Mouse (Mus musculus): ENCODE results near the gene Zic3. TPM values are rescaled to one million over a fixed set of nuclear protein-coding genes. Genes with fewer than 3 reads are reported as not detected.

The Zic3 gene
- total RNA-seq (2021): under 1 TPM in 1 of 2 experiments, not detected in 1; 0.11 TPM
- long read RNA-seq, experiment 1: 0 reads
- long read RNA-seq, experiment 2: 0 reads

GRCm38 (mm10) chrX:58022400-58022799 is at the start of gene Zic3:
Gene Zic3 (plus strand): TSS chrX:58022700.
- no peak for DNase-seq (ENCODE audit: low spot score in 2 of 2)

- DNase-seq (ENCODE audit: low spot score in 2 of 2): no peak
These were observed 40.1 kb upstream of the Zic3 start for GRCm38 (mm10) chrX:57982351-57982750.

GRCm38 (mm10) chrX:57987455-57988109 is 34.9 kb upstream of the Zic3 start:
- DNase-seq (ENCODE audit: low spot score in 2 of 2): no peak

- DNase-seq (ENCODE audit: low spot score in 2 of 2): no peak
These were observed 9.1 kb upstream of the Zic3 start for GRCm38 (mm10) chrX:58013391-58013790.

GRCm38 (mm10) chrX:58014093-58014492 is 8.4 kb upstream of the Zic3 start:
- no peak for DNase-seq (ENCODE audit: low spot score in 2 of 2)

- DNase-seq (ENCODE audit: low spot score in 2 of 2): no peak
These were observed 7.7 kb upstream of the Zic3 start for GRCm38 (mm10) chrX:58014761-58015160.

GRCm38 (mm10) chrX:58015336-58015945 is 7.1 kb upstream of the Zic3 start:
- DNase-seq (ENCODE audit: low spot score in 2 of 2): no peak

GRCm38 (mm10) chrX:58018720-58019119 is 3.8 kb upstream of the Zic3 start:
- no peak for DNase-seq (ENCODE audit: low spot score in 2 of 2)

GRCm38 (mm10) chrX:58019257-58019953 is 3.1 kb upstream of the Zic3 start:
- no peak for DNase-seq (ENCODE audit: low spot score in 2 of 2)

- DNase-seq (ENCODE audit: low spot score in 2 of 2): no peak
These were observed 5.1 kb downstream of the Zic3 start for GRCm38 (mm10) chrX:58027631-58028030.

- no peak for DNase-seq (ENCODE audit: low spot score in 2 of 2)
These were observed 5.6 kb downstream of the Zic3 start for GRCm38 (mm10) chrX:58028082-58028481.

- no peak for DNase-seq (ENCODE audit: low spot score in 2 of 2)
These were observed 6.4 kb downstream of the Zic3 start for GRCm38 (mm10) chrX:58028858-58029257.

GRCm38 (mm10) chrX:58030100-58030834 is 7.8 kb downstream of the Zic3 start:
- DNase-seq (ENCODE audit: low spot score in 2 of 2): no peak

- no peak for DNase-seq (ENCODE audit: low spot score in 2 of 2)
These were observed 8.6 kb downstream of the Zic3 start for GRCm38 (mm10) chrX:58030835-58031670.

- no peak for DNase-seq (ENCODE audit: low spot score in 2 of 2)
These were observed 9.4 kb downstream of the Zic3 start for GRCm38 (mm10) chrX:58031671-58032605.

- DNase-seq (ENCODE audit: low spot score in 2 of 2): no peak
These were observed 10.1 kb downstream of the Zic3 start for GRCm38 (mm10) chrX:58032622-58033021.

- DNase-seq (ENCODE audit: low spot score in 2 of 2): no peak
These were observed 11.0 kb downstream of the Zic3 start for GRCm38 (mm10) chrX:58033521-58033920.

GRCm38 (mm10) chrX:58038061-58039007 is 15.8 kb downstream of the Zic3 start:
- DNase-seq (ENCODE audit: low spot score in 2 of 2): no peak
